Mouse (Mus musculus): ENCODE data around the gene Tnf. TPM values are rescaled to one million over a fixed set of nuclear protein-coding genes. Genes with fewer than 3 reads are reported as not detected.

The Tnf gene
- polyA plus RNA-seq, 1 experiment: not detected

GRCm38 (mm10) chr17:35173329-35173728 is 28.5 kb downstream of the Tnf start:
- H3K27ac ChIP-seq (ENCODE audit: insufficient read depth, low read depth, low read length): no peak overlapping the region
- H3K4me3 ChIP-seq (ENCODE audit: insufficient read depth, low read depth, low read length): no peak overlapping the region
- TF ChIP-seq CTCF (IDR thresholded peaks at IDR 0.05; ENCODE audit: insufficient read depth, low read depth, low read length) (no peak), POLR2A (IDR thresholded peaks at IDR 0.05; ENCODE audit: insufficient read depth, low read depth, low read length) (no peak)
- H3K4me1 ChIP-seq (ENCODE audit: control insufficient read depth, insufficient read depth, low read length): peaks cover 2% of the 10 kb centered on the region; the same call in 1 of the 2 replicates
- WGBS: 85% methylated on average over 3 of the region's 3 CpGs

GRCm38 (mm10) chr17:35172445-35173234 is 29.2 kb downstream of the Tnf start:
- Histone ChIP-seq H3K4me3 (ENCODE audit: insufficient read depth, low read depth, low read length) (no peak overlapping the region), H3K27ac (ENCODE audit: insufficient read depth, low read depth, low read length) (no peak overlapping the region), H3K4me1 (ENCODE audit: control insufficient read depth, insufficient read depth, low read length) (peaks cover 2% of the 10 kb centered on the region; the same call in 1 of the 2 replicates)
- TF ChIP-seq CTCF (IDR thresholded peaks at IDR 0.05; ENCODE audit: insufficient read depth, low read depth, low read length) (no peak), POLR2A (IDR thresholded peaks at IDR 0.05; ENCODE audit: insufficient read depth, low read depth, low read length) (no peak)
- WGBS: 70% methylated on average over 11 of the region's 11 CpGs

- TF ChIP-seq POLR2A (IDR thresholded peaks at IDR 0.05; ENCODE audit: insufficient read depth, low read depth, low read length) (no peak), CTCF (IDR thresholded peaks at IDR 0.05; ENCODE audit: insufficient read depth, low read depth, low read length) (no peak)
- Histone ChIP-seq H3K4me3 (ENCODE audit: insufficient read depth, low read depth, low read length) (no peak overlapping the region), H3K4me1 (ENCODE audit: control insufficient read depth, insufficient read depth, low read length) (peaks cover 5% of the 10 kb centered on the region), H3K27ac (ENCODE audit: insufficient read depth, low read depth, low read length) (no peak overlapping the region)
- WGBS: 11% methylated on average over 4 of the region's 4 CpGs
Observed at GRCm38 (mm10) chr17:35168541-35169207, 33.1 kb downstream of the Tnf start.

- Histone ChIP-seq H3K27ac (ENCODE audit: insufficient read depth, low read depth, low read length) (no peak overlapping the region), H3K4me1 (ENCODE audit: control insufficient read depth, insufficient read depth, low read length) (peaks cover 5% of the 10 kb centered on the region; the same call in 1 of the 2 replicates), H3K4me3 (ENCODE audit: insufficient read depth, low read depth, low read length) (no peak overlapping the region)
- TF ChIP-seq CTCF (IDR thresholded peaks at IDR 0.05; ENCODE audit: insufficient read depth, low read depth, low read length): no peak
- no peak for TF ChIP-seq POLR2A (IDR thresholded peaks at IDR 0.05; ENCODE audit: insufficient read depth, low read depth, low read length)
- 85% methylated on average over 7 of the region's 7 CpGs for WGBS
Observed at GRCm38 (mm10) chr17:35167794-35168193, 34.0 kb downstream of the Tnf start.

- TF ChIP-seq CTCF (IDR thresholded peaks at IDR 0.05; ENCODE audit: insufficient read depth, low read depth, low read length) (no peak), POLR2A (IDR thresholded peaks at IDR 0.05; ENCODE audit: insufficient read depth, low read depth, low read length) (no peak)
- H3K4me1 ChIP-seq (ENCODE audit: control insufficient read depth, insufficient read depth, low read length): peaks cover 13% of the 10 kb centered on the region
- no peak overlapping the region for H3K27ac ChIP-seq (ENCODE audit: insufficient read depth, low read depth, low read length)
- no peak overlapping the region for H3K4me3 ChIP-seq (ENCODE audit: insufficient read depth, low read depth, low read length)
- WGBS: 72% methylated on average over 8 of the region's 8 CpGs
Observed at GRCm38 (mm10) chr17:35166352-35167035, 35.3 kb downstream of the Tnf start.

GRCm38 (mm10) chr17:35165451-35166155 is 36.2 kb downstream of the Tnf start:
- Histone ChIP-seq H3K4me3 (ENCODE audit: insufficient read depth, low read depth, low read length) (peak overlapping the region; percentile 51), H3K27ac (ENCODE audit: insufficient read depth, low read depth, low read length) (peak overlapping the region; percentile 87), H3K4me1 (ENCODE audit: control insufficient read depth, insufficient read depth, low read length) (peaks cover 13% of the 10 kb centered on the region)
- TF ChIP-seq POLR2A (IDR thresholded peaks at IDR 0.05; ENCODE audit: insufficient read depth, low read depth, low read length): no peak
- TF ChIP-seq CTCF (IDR thresholded peaks at IDR 0.05; ENCODE audit: insufficient read depth, low read depth, low read length): no peak
- WGBS: 14% methylated on average over 12 of the region's 12 CpGs

- Histone ChIP-seq H3K4me3 (ENCODE audit: insufficient read depth, low read depth, low read length) (peak within 1 kb of the TSS; percentile 59), H3K4me1 (ENCODE audit: control insufficient read depth, insufficient read depth, low read length) (peaks cover 13% of the 10 kb centered on the region), H3K27ac (ENCODE audit: insufficient read depth, low read depth, low read length) (peak within 1 kb of the TSS; percentile 87)
- TF ChIP-seq CTCF (IDR thresholded peaks at IDR 0.05; ENCODE audit: insufficient read depth, low read depth, low read length): no peak
- TF ChIP-seq POLR2A (IDR thresholded peaks at IDR 0.05; ENCODE audit: insufficient read depth, low read depth, low read length): peak; percentile 90
- under 1% methylated on average over 88 of the region's 89 CpGs for WGBS
Observed at GRCm38 (mm10) chr17:35164568-35165450, 37.0 kb downstream of the Tnf start, which contains the start of gene Prrc2a. Gene Prrc2a (minus strand): TSS chr17:35164897.

- H3K4me1 ChIP-seq (ENCODE audit: control insufficient read depth, insufficient read depth, low read length): peaks cover 13% of the 10 kb centered on the region
- TF ChIP-seq POLR2A (IDR thresholded peaks at IDR 0.05; ENCODE audit: insufficient read depth, low read depth, low read length): no peak
- no peak for TF ChIP-seq CTCF (IDR thresholded peaks at IDR 0.05; ENCODE audit: insufficient read depth, low read depth, low read length)
- H3K4me3 ChIP-seq (ENCODE audit: insufficient read depth, low read depth, low read length): peak overlapping the region; percentile 59
- under 1% methylated on average over 25 of the region's 28 CpGs for WGBS
- peak overlapping the region; percentile 68 for H3K27ac ChIP-seq (ENCODE audit: insufficient read depth, low read depth, low read length)
Observed at GRCm38 (mm10) chr17:35164218-35164567, 37.6 kb downstream of the Tnf start.

Data from olfactory bulb, adult 2 months (tissue).